Mouse (Mus musculus): Measurements from ENCODE around the gene Psd.
A peak's percentile ranks its signal among the peaks of the same experiment; 100 is the strongest.

DNA sequence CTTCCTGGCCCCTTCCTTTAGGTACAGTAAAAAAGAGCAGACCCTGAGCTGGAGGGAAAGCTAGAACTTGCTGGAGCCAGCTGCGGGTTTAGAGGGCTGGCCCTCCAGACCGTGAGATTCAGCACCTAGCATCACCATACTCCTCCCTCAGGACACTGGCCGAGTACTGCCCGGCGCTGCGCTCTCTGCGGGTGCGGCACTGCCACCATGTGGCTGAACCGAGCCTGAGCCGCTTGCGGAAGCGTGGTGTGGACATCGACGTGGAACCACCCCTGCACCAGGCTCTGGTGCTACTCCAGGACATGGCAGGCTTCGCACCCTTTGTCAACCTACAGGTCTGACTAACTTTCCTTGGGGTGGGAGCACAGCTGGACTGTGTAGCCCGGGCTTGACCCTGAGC is 3.0 kb upstream of the Psd start:
- TF ChIP-seq CTCF (IDR thresholded peaks at IDR 0.05): peak; percentile 95
- no peak for TF ChIP-seq POLR2A (IDR thresholded peaks at IDR 0.05; ENCODE audit: insufficient read depth, low read depth, low read length)
- TF ChIP-seq EP300 (IDR thresholded peaks at IDR 0.05; ENCODE audit: insufficient read depth, low read depth, low read length): peak; percentile 70; the same call in 1 of the 2 replicates

Measured in heart, adult 2 months (tissue).